Mouse (Mus musculus) cortical plate, adult 2 months (tissue): ENCODE measurements at regions not wholly inside any gene's neighbourhood (a gene's known extent, or its start where the extent isn't known, plus 50 kb on each side); places are given as distances from the start of the nearest gene placed in this dataset.

ENCODE experiments used
- CTCF ChIP-seq: fragments of 200-500 bp; IDR thresholded peaks from 2 replicates; pipeline ENCODE4 v1.5.1; 2011; ENCODE audit warnings: mild to moderate bottlenecking, control low read depth, low read length; ENCODE audit not compliant: insufficient read depth; ENCODE audit errors: extremely low read depth
- POLR2A ChIP-seq: fragments of 200-500 bp; IDR thresholded peaks from 2 replicates; pipeline ENCODE4 v1.6.1; 2011; ENCODE audit warnings: mild to moderate bottlenecking, low read length, control low read depth; ENCODE audit not compliant: insufficient read depth; ENCODE audit errors: extremely low read depth

DNA sequence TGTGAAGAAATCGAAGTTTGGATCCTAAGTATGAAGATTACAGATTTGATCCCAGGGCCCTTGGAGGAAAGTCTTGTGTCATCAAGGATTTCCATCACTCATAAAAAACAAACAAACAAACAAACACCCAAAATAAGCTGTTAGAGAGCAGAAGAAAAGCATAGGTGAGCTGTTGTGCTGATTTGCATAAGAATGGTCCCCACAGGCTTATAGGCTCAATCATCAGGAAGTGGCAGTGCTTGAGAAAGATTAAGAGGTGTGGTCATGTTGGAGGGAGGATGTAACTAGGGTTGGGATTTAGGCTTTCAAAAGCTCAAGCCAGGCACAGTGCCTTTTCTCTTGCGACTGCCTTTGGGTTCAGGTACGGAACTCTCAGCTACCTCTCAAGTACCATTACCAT, 205.1 kb downstream of the Gm10260 start:
- no peak for TF ChIP-seq CTCF
- TF ChIP-seq POLR2A = no peak
